Mouse (Mus musculus): ENCODE measurements at regions not wholly inside any gene's neighbourhood (a gene's known extent, or its start where the extent isn't known, plus 50 kb on each side); places are given as distances from the start of the nearest gene placed in this dataset.
"Not testable (repeated sequence)": the region's sequence is repeated elsewhere in the genome, so short reads cannot be mapped to it uniquely, and the experiment has no call there.

DNA sequence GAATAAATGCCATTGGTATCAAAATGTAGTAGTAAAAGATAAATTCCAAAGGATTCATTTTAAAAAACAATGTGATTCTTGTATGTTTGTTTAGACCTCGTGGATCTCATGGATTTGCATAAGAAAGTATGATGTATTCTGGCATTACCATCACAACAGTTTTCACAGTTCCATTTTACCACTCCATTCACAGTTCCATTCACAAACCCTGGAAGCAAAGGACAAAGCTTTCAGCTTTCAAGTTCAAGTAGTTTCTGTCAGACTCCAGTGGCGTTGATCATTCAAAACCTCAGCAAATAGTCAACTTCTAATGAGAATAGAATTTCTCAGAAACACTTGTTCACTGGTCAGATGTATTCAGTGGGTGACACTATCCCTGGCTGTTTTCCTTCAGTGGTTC, 1157.9 kb upstream of the Cntn5 start:
- DNase-seq (ENCODE audit: low spot score), result no peak

DNA sequence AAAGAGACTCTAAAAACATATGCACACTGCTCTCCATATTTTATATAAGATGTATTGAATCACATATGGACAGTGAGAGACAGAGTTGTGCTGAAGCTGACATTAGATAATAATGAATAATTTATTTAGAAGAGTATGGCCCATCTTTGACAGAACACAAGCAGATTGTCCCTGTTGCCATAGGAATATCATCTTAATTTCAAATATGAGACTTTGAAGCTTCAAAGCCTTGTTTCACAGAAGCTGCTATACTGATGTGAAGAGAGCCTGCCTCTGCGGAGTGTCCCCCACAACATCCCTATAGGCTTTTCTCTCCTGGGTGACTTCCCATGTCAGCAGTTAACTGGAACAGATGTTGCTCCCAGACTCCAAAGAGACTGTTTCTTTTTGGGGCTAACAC, 1147.9 kb upstream of the Cntn5 start:
- no peak for DNase-seq (ENCODE audit: low spot score)

DNA sequence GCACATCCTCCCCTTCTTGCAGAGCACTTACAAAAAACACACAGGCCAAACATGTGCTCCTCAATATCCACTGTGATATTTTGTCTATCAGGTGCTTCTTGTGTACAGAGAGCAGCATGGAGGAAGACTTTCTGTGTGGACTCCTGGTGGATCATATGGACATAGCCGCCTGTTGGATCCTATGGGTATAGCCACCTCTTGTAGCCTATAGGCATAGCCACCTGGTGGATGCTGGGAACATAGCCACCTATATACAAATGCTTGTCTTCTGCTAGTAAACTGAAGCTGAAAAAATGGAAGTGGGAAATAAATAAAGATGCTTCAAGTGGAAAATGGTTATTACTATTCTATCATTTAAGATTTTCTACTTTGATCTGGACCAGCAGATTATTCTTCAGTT, 1111.4 kb upstream of the Cntn5 start:
- no peak for DNase-seq (ENCODE audit: low spot score)

DNA sequence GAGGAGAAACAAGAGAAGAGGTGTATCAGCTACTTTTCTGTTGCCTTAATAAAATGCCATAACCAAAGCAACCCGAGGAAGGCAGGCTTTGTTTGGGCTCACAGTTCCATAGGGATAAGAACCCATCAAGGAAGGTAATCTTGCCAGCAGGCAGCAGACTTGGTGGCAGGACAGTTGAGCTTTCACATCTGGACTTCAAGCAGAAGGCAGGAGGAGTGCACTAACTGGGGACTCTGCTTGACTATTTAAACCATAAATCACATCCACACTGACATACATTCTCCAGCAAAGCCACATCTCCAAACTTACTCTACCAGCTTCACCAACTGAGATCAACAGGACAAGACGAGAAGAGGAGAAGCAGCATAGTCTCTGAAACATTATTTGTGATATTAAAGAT, 1094.0 kb upstream of the Cntn5 start:
- DNase-seq (ENCODE audit: low spot score), result peak; percentile 6

DNA sequence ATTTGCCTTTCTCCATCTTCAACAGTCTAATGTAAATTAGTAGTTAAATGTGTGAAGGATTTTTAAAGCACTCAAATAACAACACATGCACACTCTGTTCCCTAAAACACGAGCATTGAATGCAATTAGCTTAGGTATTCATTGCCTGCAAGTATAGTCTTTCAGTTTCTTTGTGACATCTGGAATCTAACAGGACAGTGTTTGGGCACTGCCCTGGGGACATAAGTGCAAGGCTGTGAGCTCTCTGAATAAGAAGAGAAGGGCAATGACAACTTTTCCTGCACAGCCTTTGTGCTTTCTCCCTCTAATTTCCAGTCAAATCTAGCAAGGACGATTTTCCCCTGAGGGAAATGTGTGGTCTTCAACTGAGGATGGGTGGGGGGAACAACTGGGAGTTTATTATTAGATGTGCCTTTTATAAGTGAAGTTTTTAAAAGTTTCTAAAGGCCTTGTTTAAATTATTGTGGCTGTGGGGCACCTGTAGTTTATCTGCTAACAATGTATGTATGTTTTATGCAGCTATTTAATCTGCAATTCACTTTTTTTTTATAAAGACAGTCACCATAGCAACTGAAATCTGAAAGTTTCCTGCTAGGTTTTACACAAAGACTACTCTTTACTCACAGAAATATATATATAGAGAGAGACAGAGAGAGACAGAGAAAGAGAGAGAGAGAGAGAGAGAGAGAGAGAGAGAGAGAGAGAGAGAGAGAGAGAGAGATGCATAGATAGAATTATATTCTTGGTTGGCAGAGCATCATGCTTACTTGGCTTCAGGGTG, 1077.7 kb upstream of the Cntn5 start:
- peak; percentile 4 for DNase-seq (ENCODE audit: low spot score)

DNA sequence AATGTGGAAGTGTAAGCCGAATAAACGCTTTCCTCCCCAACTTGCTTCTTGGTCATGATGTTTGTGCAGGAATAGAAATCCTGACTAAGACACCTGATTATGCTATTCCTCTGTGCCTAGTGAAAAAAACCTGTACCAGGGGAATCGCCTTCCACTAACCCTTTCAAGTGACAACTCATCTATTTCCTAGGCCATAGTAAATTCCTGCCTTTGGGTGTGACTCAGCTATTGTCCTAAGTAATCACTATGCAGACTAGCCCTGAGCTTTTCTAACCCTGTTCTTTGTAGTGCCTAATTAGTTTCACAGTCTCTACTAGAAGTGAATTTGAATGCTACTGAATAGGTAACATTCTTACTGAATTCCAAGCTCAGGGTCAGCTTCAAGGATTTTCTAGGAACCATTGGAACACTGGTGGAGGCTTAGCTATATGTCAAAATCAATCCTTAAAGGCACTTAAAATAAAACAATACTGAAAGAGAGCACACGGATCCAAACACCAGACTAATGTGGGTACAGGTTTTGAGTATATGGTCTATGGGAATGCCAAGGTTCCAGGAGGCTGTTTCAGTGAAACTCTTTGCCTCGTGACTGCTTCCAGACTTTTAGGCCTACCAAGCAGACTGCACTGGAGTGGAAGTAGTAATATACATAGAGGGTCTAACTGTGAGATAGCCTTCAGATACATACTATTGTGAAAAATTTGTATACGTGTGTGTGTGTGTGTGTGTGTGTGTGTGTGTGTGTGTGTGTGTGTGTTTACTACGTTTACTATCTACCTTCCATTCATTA, 1036.3 kb upstream of the Cntn5 start:
- DNase-seq (ENCODE audit: low spot score), result not testable (repeated sequence)

DNA sequence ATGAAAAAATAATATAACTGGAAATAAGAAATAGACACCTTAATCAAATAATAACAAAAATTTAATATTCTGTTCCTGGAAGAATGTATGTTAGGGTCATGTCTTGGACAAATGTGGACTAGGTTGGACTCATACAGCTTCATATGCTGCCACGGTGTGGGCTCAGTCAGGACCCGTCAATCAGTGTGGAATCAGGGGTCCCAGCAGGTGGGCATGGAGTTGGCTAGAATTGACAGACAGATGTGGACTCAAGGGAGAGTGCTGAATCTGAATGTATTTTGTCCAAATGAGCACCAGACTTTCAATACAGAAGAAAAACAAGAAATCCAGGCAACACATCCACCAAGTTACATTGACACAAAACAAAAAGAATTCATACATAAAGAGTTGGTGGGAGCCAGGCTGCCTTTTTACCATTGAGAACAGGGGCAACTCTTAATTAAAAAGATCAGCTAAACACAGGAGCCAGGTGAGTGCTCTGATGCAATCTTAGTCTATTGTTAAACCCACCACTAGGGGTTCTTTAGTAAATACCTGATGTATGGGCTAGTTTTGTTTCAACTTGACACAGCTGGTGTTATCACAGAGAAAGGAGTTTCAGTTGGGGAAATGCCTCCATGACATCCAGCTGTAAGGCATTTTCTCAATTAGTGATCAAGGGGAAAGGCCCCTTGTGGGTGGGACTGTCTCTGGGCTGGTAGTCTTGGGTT, 1035.4 kb upstream of the Cntn5 start:
- peak; percentile 13 for DNase-seq (ENCODE audit: low spot score)

DNA sequence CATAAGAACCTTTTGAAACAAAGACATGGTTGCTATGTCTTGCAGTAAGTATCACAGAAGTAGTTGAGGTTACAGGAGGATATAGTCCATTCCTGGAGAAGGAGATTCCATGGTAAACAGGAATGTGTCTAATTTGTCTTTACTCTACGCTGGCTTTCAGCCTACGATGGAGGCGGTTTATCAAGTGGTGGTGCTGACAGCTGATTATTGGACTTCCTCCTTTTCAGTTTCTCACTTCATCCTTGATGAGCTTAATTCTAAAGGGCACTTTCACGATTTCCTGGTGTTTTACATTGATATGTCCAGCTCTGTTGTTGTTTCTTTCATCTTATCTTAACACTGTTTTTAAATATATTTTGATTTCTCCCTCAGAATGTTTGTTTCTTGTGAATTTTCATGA, 1020.9 kb upstream of the Cntn5 start:
- DNase-seq (ENCODE audit: low spot score), result no peak

DNA sequence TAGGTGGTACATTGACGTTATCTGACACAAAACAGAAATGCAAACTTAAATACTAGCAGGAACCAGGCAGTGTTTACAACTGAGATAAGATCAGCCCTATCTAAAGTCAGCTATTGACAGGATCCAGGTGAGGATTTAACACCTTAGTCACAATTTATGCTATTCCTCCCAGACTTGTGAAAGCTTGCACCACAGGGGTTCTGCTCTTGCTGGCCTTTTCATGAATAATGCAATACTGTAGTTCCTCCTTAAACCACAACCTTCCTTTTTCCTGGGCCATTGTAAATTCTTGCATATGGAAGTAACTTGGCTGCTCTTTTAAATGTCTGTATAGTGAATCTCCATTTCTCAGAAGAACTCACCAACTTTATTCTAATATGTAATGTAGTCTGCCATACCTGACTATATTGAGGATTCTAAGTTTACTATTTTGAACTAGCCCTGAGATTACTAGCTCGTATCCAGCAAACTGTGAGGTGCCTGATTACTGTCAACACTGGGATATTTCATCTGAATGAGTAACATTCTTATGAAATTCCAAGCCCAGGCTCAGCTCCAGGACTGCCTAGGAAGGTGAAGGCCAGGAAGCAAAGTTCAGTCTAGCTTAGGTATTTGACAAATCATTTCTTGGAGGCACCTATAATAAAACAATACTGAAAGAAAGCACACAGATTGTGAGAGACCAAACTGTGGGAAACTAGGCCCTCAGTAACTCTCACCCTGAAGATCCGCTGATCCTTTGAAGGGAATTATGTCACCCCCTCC, 1019.2 kb upstream of the Cntn5 start:
- not testable (repeated sequence) for DNase-seq (ENCODE audit: low spot score)

DNA sequence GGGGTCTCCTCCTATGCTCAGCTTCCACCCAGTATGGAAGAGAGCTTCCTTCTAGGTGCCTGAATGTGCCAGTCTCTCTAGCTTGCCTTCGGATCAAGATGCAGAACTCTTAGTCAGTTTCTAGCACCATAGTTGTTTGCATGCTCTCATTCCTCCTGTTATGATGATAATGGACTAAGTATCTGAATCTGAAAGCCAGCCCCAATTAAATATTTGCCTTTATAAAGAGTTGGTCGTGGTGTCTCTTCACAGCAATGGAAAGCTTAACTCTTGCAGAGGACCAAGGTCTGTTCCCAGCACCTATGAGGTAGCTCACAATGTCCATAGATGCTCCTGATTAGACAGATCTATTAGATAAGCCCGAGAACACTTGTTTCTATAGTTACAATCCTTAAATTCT, 1015.7 kb upstream of the Cntn5 start:
- no peak for DNase-seq (ENCODE audit: low spot score)

DNA sequence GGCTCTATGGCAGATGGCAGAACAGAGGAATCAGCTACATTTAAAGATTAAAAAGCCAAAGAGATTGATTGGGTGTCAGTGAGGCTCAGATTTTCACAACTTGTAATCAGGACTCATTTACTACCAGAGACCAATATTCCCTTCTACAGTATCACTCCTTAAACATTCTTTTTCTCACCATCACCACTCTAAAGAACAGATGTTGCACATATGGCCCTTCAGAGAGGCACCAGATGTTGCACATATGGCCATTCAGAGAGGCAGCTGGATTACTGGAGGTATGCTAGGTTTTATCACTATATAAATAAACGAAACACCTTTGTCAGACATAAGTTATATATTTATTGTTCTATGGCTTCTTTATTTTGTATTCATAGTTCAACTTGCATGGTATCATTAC, 993.7 kb upstream of the Cntn5 start:
- peak; percentile 57 for DNase-seq (ENCODE audit: low spot score)

DNA sequence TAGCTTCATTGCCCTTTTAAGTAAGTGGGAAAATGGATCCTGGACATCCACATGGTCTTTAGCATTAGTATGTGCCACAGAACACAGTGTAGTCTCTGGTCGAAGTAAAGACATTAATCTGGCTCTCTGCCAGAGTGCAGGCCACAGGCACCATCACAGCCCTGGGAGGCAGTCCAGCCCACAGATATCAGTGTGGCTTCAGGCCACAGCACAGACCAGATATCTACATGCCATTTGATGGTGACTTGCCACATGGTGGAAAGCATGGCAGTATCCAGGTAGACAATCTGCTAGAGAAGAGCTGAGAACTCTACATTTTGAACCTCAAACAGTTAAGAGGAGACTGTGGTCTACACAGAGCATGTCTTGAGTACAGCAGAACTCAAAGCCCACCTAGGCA, 981.2 kb upstream of the Cntn5 start:
- DNase-seq (ENCODE audit: low spot score), result no peak

DNA sequence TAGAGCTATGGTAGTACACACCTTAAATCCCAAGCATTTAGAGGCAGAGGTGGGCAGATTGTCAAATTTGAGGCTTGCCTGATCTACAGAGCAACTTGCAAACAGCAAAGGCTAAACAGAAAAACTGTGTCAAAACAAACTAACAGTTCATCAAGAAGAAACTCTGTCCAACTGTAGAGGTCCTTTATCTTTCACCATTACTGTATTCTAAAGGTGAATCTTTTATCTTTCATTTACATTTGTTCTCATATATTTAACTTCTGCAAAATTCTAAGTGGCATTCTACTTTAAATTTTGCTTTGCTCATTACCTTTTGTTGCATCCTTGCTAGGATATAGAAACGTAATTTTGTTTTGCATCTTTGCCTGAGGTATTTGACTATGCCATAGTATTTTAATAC, 967.5 kb upstream of the Cntn5 start:
- DNase-seq (ENCODE audit: low spot score), result no peak

DNA sequence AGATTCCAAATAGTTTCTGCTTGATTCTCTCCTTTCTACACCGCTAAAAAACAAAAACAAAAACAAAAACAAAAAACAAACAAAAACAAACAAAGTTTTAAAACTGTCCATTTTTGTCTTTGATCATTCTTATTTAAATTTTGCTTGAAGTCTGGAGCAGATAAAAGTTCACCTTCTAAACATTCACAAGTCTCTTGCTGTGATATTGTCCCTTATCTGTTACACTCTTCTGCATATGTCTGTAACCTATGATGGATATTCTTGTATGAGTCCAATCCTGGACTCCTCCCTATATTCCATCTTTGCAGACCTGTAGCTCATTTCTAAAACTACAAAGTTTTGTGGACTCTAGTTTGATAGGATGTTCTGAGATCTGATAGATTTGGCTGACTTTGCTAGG, 966.9 kb upstream of the Cntn5 start:
- DNase-seq (ENCODE audit: low spot score), result no peak

DNA sequence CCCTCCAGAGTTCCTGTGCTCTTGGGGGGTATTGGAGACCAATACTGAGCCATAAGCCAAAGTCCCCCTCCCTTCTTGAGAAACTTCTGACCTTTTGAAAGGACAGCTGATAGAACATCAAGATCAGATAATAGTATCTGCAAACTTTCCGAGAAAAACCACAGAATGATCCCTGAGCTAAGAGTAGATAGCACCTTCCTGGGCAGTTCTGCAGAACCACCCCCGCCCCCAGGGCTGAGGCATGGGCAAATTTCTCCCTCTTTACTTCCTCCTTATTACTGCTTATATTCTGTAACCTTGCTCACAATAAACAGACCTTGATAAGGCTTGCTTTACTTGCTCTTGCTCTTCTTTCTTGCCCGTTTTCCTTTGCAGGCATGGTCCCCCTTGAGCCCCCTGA, 944.1 kb upstream of the Cntn5 start:
- not testable (repeated sequence) for DNase-seq (ENCODE audit: low spot score)

Measured in embryo, embryonic 10 days (tissue).